Comparison of ENCODE assay signal across 18 mouse cellular contexts in the genomic region with DNA sequence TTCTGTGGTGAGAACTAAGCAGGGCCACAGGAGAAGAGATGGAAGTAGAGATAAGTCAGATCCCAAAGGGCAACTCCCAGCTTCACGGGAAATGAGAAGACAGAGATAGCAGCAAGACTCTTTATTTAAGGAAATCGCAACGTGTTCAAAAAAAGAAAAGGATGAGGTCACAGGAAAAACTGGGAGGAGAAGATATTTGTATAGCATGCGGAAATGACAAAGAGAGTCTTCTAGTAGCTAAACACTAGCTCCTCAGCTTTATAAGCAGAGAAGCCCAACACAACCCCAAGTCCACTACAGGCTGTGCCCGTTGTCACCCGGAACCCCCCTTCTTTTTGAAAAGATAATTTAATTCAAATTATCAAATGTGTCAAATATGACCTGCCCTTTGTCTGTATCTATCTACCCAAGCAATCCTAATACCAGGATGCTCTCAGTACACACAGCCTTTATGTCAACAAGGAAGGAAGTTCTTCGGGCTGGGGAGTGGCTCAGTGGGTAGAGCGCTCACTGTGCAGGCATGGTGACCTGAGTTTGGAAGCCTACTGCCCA. TPM values are rescaled to one million over a fixed set of nuclear protein-coding genes. Genes with fewer than 3 reads are reported as not detected.
A peak's percentile ranks its signal among the peaks of the same experiment; 100 is the strongest.
DNase-seq lines count a peak whose midpoint lies in the region; ATAC-seq and TF ChIP-seq lines count a peak whose summit lies in the region.
"Had no signal": no experiment of that assay in that cellular context is flagged by ENCODE, and none has a peak within 500 bp of the region (broad histone marks: within the 10 kb centered on the region; RNA-seq: fewer than 3 reads in every experiment).

No protein-coding gene starts in this region.

- no peaks in the 10 kb centered on the region for H3K9me3 ChIP-seq in liver, embryonic 13.5 days (replicated peaks)
- H3K9me3 ChIP-seq: limb, embryonic 10.5 days had no signal

- TF ChIP-seq EP300 in heart, adult 2 months (IDR thresholded peaks at IDR 0.05; ENCODE audit: insufficient read depth, low read depth, low read length) = no peak

- DNase-seq in heart, adult 2 months = peak in 1 of 2 experiments; percentile 38
- DNase-seq in heart, postnatal 4 days = no peak
- peak; percentile 59 to 73 for DNase-seq in lung, adult 18-20 months
- no peak for DNase-seq in lung, adult 2 months
- no peak for DNase-seq in liver, embryonic 13.5 days
- DNase-seq in cerebellum, postnatal 4 days (ENCODE audit: low spot score in 2 of 2) = no peak
- DNase-seq in cerebellum, adult 2 months = no peak
- DNase-seq: adrenal gland, postnatal 36 days; B cell, adult 2 months; cerebellum, adult 9-10 months; thymus, postnatal 14 days had no signal

- H3K27me3 ChIP-seq in heart, adult 2 months (ENCODE audit: control insufficient read depth, insufficient read depth, low read length) = no peaks in the 10 kb centered on the region
- no peaks in the 10 kb centered on the region for H3K27me3 ChIP-seq in liver, embryonic 13.5 days
- no peaks in the 10 kb centered on the region for H3K27me3 ChIP-seq in cerebellum, adult 2 months (ENCODE audit: control insufficient read depth, insufficient read depth, low read length)

- no peak for TF ChIP-seq CTCF in heart, adult 2 months (IDR thresholded peaks at IDR 0.05)
- no peak for TF ChIP-seq CTCF in lung, adult 2 months (IDR thresholded peaks at IDR 0.05; ENCODE audit: insufficient read depth, low read length)
- TF ChIP-seq CTCF in cerebellum, adult 2 months (IDR thresholded peaks at IDR 0.05; ENCODE audit: borderline replicate concordance, insufficient read depth, low read depth, low read length) = no peak

- H3K4me3 ChIP-seq in heart, adult 2 months = no peak overlapping the region
- no peak overlapping the region for H3K4me3 ChIP-seq in lung, adult 2 months (replicated peaks; ENCODE audit: extremely low read depth, low read depth, low read length)
- H3K4me3 ChIP-seq in liver, embryonic 13.5 days (replicated peaks) = no peak overlapping the region
- H3K4me3 ChIP-seq in macrophage (ENCODE audit: inconsistent target) = no peak overlapping the region
- no peak overlapping the region for H3K4me3 ChIP-seq in cerebellum, adult 2 months (replicated peaks; ENCODE audit: insufficient read depth, low read depth, low read length)
- H3K4me3 ChIP-seq: limb, embryonic 10.5 days; myocyte had no signal

- no peak overlapping the region for H3K9ac ChIP-seq in heart, adult 2 months (ENCODE audit: low read depth, low read length)
- H3K9ac ChIP-seq in liver, embryonic 13.5 days = no peak overlapping the region

- H3K79me2 ChIP-seq in heart, adult 2 months (replicated peaks; ENCODE audit: control insufficient read depth, insufficient read depth, low read length) = no peaks in the 10 kb centered on the region; the same call in none of the 2 replicates
- peaks cover 11% of the 10 kb centered on the region for H3K79me2 ChIP-seq in macrophage (ENCODE audit: inconsistent target)

- H3K36me3 ChIP-seq in heart, adult 2 months (ENCODE audit: control insufficient read depth, insufficient read depth, low read length) = peaks cover 3% of the 10 kb centered on the region
- peaks cover 7% of the 10 kb centered on the region; the same call in 1 of the 2 replicates for H3K36me3 ChIP-seq in liver, embryonic 13.5 days
- no peaks in the 10 kb centered on the region for H3K36me3 ChIP-seq in macrophage (ENCODE audit: inconsistent target)

- peak overlapping the region; percentile 79 for H3K27ac ChIP-seq in heart, adult 2 months
- H3K27ac ChIP-seq in liver, embryonic 13.5 days = peak overlapping the region; percentile 43; the same call in 1 of the 2 replicates
- H3K27ac ChIP-seq in macrophage = peak overlapping the region; percentile 82
- no peak overlapping the region for H3K27ac ChIP-seq in cerebellum, adult 2 months (ENCODE audit: insufficient read depth, low read length)
- H3K27ac ChIP-seq: limb, embryonic 10.5 days had no signal

- intact Hi-C loops in heart, adult 2 months (cut with DNase I) = loop anchor here (2.0 kb wide), 1 partner anchor 19 kb away; no protein-coding TSS in a partner anchor

- 35% methylated on average over 8 of the region's 8 CpGs for WGBS in heart, adult 2 months
- WGBS in lung, adult 2 months = 49% methylated on average over 8 of the region's 8 CpGs
- WGBS in liver, embryonic 13.5 days (ENCODE audit: insufficient replicate concordance) = 34% methylated on average over 8 of the region's 8 CpGs
- WGBS in macrophage (ENCODE audit: missing documents) = 45% methylated on average over 8 of the region's 8 CpGs
- WGBS in cerebellum, adult 2 months = 93% methylated on average over 8 of the region's 8 CpGs

- H3K4me2 ChIP-seq in liver, embryonic 13.5 days = 0 out of 2 replicates have a peak overlapping the region, but pooled peaks have one; percentile 17

- ATAC-seq in liver, embryonic 13.5 days (ENCODE audit: low read depth) = no peak
- ATAC-seq: inflammation-experienced regulatory T-cells, adult 6 months had no signal

- peaks cover 11% of the 10 kb centered on the region for H3K4me1 ChIP-seq in heart, adult 2 months (ENCODE audit: control insufficient read depth, insufficient read depth, low read length)
- H3K4me1 ChIP-seq in lung, adult 2 months (ENCODE audit: control insufficient read depth, insufficient read depth, low read length) = peaks cover 2% of the 10 kb centered on the region; the same call in 1 of the 2 replicates
- peaks cover 51% of the 10 kb centered on the region for H3K4me1 ChIP-seq in liver, embryonic 13.5 days (replicated peaks)
- H3K4me1 ChIP-seq in cerebellum, adult 2 months (ENCODE audit: control insufficient read depth, insufficient read depth, low read length) = no peaks in the 10 kb centered on the region; the same call in 1 of the 2 replicates

- peak; percentile 38; the same call in 1 of the 2 replicates for TF ChIP-seq POLR2A in heart, adult 2 months (IDR thresholded peaks at IDR 0.05; ENCODE audit: insufficient read depth, low read depth, low read length)
- no peak for TF ChIP-seq POLR2A in lung, adult 2 months (IDR thresholded peaks at IDR 0.05; ENCODE audit: borderline replicate concordance, extremely low read depth, low read depth, low read length)
- no peak for TF ChIP-seq POLR2A in cerebellum, adult 2 months (IDR thresholded peaks at IDR 0.05; ENCODE audit: borderline replicate concordance, insufficient read depth, low read length)

RNA-seq across cellular contexts. Expression of gene Riox1, which starts 3.1 kb away (rescaled TPM):
- 1 to 10 TPM; 4.4 to 4.7 TPM for total RNA-seq in heart, adult 2 months (2021)
- 2.8 and 3.4 TPM in 2 replicates for polyA plus RNA-seq in heart, adult 2 months (2012; rRNA removed)
- 10 to 100 TPM; 10.6 to 10.8 TPM for total RNA-seq in heart, postnatal 4 days (2021)
- polyA plus RNA-seq in lung, adult 2 months (2012; rRNA removed) = 19.1 and 29.8 TPM in 2 replicates
- polyA plus RNA-seq in liver, embryonic 13.5 days (2015; fragmentation: Nextera tagmentation; extraction: Ambion mirVana) = 9.3 and 9.8 TPM in 2 replicates
- total RNA-seq in macrophage (2018; cell fraction: chromatin; rRNA removed) = 1 to 10 TPM in 24 of 26 experiments, under 1 TPM in 2; 0.74 to 8.4 (median 2.9) TPM
- total RNA-seq in macrophage (2018; cell fraction: cytosol; rRNA removed) = 10 to 100 TPM in 5 of 26 experiments, 1 to 10 TPM in 21; 3.9 to 13.8 (median 7.9) TPM
- 10 to 100 TPM in 4 of 26 experiments, 1 to 10 TPM in 22; 3.1 to 15.2 (median 6.0) TPM for total RNA-seq in macrophage (2018; cell fraction: nucleus; rRNA removed)
- 3.4 to 15.2 TPM (median 7.3 TPM) in 3 replicates for polyA plus RNA-seq in macrophage (2018)
- 8.9 and 9.6 TPM in 2 replicates for polyA plus RNA-seq in cerebellum, adult 2 months (2012; rRNA removed)

RNA-seq across cellular contexts. Expression of gene Numb, which starts 25.6 kb away (rescaled TPM):
- 10 to 100 TPM; 31.6 to 32.3 TPM for total RNA-seq in heart, adult 2 months (2021)
- polyA plus RNA-seq in heart, adult 2 months (2012; rRNA removed) = 31.1 and 38.1 TPM in 2 replicates
- total RNA-seq in heart, postnatal 4 days (2021) = 10 to 100 TPM; 34.5 to 37.1 TPM
- 155 and 165 TPM in 2 replicates for polyA plus RNA-seq in lung, adult 2 months (2012; rRNA removed)
- polyA plus RNA-seq in liver, embryonic 13.5 days (2015; fragmentation: Nextera tagmentation; extraction: Ambion mirVana) = 11.8 and 16.3 TPM in 2 replicates
- total RNA-seq in macrophage (2018; cell fraction: chromatin; rRNA removed) = 100 to 1,000 TPM in 13 of 26 experiments, 10 to 100 TPM in 13; 38.8 to 134 (median 102) TPM
- 10 to 100 TPM; 29.9 to 47.4 (median 39.5) TPM for total RNA-seq in macrophage (2018; cell fraction: cytosol; rRNA removed)
- 10 to 100 TPM; 31.4 to 93.3 (median 56.6) TPM for total RNA-seq in macrophage (2018; cell fraction: nucleus; rRNA removed)
- polyA plus RNA-seq in macrophage (2018) = 32.8 to 57.9 TPM (median 47.1 TPM) in 3 replicates
- 54.5 and 60.1 TPM in 2 replicates for polyA plus RNA-seq in cerebellum, adult 2 months (2012; rRNA removed)

RNA-seq across cellular contexts. Expression of gene Heatr4, which starts 37.3 kb away (rescaled TPM):
- total RNA-seq in heart, adult 2 months (2021) = not detected
- not detected in 2 replicates for polyA plus RNA-seq in heart, adult 2 months (2012; rRNA removed)
- total RNA-seq in heart, postnatal 4 days (2021) = under 1 TPM in 1 of 2 experiments, not detected in 1; 0.09 TPM
- 0.05 TPM in 1 of 2 replicates, not detected in the other for polyA plus RNA-seq in lung, adult 2 months (2012; rRNA removed)
- polyA plus RNA-seq in liver, embryonic 13.5 days (2015; fragmentation: Nextera tagmentation; extraction: Ambion mirVana) = not detected in 2 replicates
- under 1 TPM in 1 of 26 experiments, not detected in 25; 0.25 TPM for total RNA-seq in macrophage (2018; cell fraction: chromatin; rRNA removed)
- under 1 TPM in 2 of 26 experiments, not detected in 24; under 0.01 to 0.05 TPM for total RNA-seq in macrophage (2018; cell fraction: cytosol; rRNA removed)
- total RNA-seq in macrophage (2018; cell fraction: nucleus; rRNA removed) = not detected
- polyA plus RNA-seq in macrophage (2018) = not detected in 3 replicates
- polyA plus RNA-seq in cerebellum, adult 2 months (2012; rRNA removed) = 0.03 and 0.05 TPM in 2 replicates
- total RNA-seq: adrenal gland, postnatal 36 days; ES-E14; heart, postnatal 36 days; megakaryocyte-erythroid progenitor cell, adult 5-6 weeks had no signal
- polyA plus RNA-seq: inflammation-experienced regulatory T-cells, adult 6 months; limb, embryonic 10.5 days; myocyte had no signal

RNA-seq across cellular contexts. Expression of gene Acot2, which starts 40.3 kb away (rescaled TPM):
- total RNA-seq in heart, adult 2 months (2021) = 100 to 1,000 TPM; 112 to 114 TPM
- polyA plus RNA-seq in heart, adult 2 months (2012; rRNA removed) = 44.4 and 52.6 TPM in 2 replicates
- total RNA-seq in heart, postnatal 4 days (2021) = 100 to 1,000 TPM; 204 to 209 TPM
- 18.4 and 20.3 TPM in 2 replicates for polyA plus RNA-seq in lung, adult 2 months (2012; rRNA removed)
- 14.7 and 16.1 TPM in 2 replicates for polyA plus RNA-seq in liver, embryonic 13.5 days (2015; fragmentation: Nextera tagmentation; extraction: Ambion mirVana)
- 1 to 10 TPM in 8 of 26 experiments, under 1 TPM in 10, not detected in 8; 0.36 to 4.2 (median 0.88) TPM for total RNA-seq in macrophage (2018; cell fraction: chromatin; rRNA removed)
- 10 to 100 TPM in 11 of 26 experiments, 1 to 10 TPM in 15; 6.1 to 17.9 (median 9.6) TPM for total RNA-seq in macrophage (2018; cell fraction: cytosol; rRNA removed)
- 10 to 100 TPM in 1 of 26 experiments, 1 to 10 TPM in 25; 2.2 to 11.3 (median 4.8) TPM for total RNA-seq in macrophage (2018; cell fraction: nucleus; rRNA removed)
- 9.4 to 14.1 TPM (median 11.7 TPM) in 3 replicates for polyA plus RNA-seq in macrophage (2018)
- polyA plus RNA-seq in cerebellum, adult 2 months (2012; rRNA removed) = 6.4 and 6.8 TPM in 2 replicates

Comparison
In these comparisons a context has a peak if more than half of its experiments do, and no peak if none do; other contexts are left out.
1. DNase-seq: peak in lung, adult 18-20 months (2 of 2); none in heart, postnatal 4 days (single experiment), lung, adult 2 months (single experiment), liver, embryonic 13.5 days (single experiment), cerebellum, postnatal 4 days (0 of 2) and cerebellum, adult 2 months (0 of 2).